Mouse (Mus musculus): ENCODE measurements around the gene Rps6kb2. TPM values are rescaled to one million over a fixed set of nuclear protein-coding genes. Genes with fewer than 3 reads are reported as not detected.
A peak's percentile ranks its signal among the peaks of the same experiment; 100 is the strongest.

Gene Rps6kb2
- polyA plus RNA-seq, 1 experiment = 17.7 TPM

- Histone ChIP-seq H3K4me1 (ENCODE audit: control insufficient read depth, insufficient read depth, insufficient read length, low read length) (peaks cover 11% of the 10 kb centered on the region), H3K27ac (replicated peaks; ENCODE audit: low read depth, low read length) (0 out of 2 replicates have a peak overlapping the region, but pooled peaks have one; percentile 4), H3K4me3 (ENCODE audit: insufficient read depth, low read depth, low read length) (no peak overlapping the region)
Observed at GRCm38 (mm10) chr19:4171393-4172290, 8.5 kb upstream of the Rps6kb2 start.

GRCm38 (mm10) chr19:4170723-4171392, 7.7 kb upstream of the Rps6kb2 start:
- Histone ChIP-seq H3K27ac (replicated peaks; ENCODE audit: low read depth, low read length) (no peak overlapping the region), H3K4me1 (ENCODE audit: control insufficient read depth, insufficient read depth, insufficient read length, low read length) (peaks cover 11% of the 10 kb centered on the region), H3K4me3 (ENCODE audit: insufficient read depth, low read depth, low read length) (no peak overlapping the region)

- Histone ChIP-seq H3K4me1 (ENCODE audit: control insufficient read depth, insufficient read depth, insufficient read length, low read length) (peaks cover 11% of the 10 kb centered on the region), H3K4me3 (ENCODE audit: insufficient read depth, low read depth, low read length) (peak overlapping the region; percentile 60), H3K27ac (replicated peaks; ENCODE audit: low read depth, low read length) (peak overlapping the region; percentile 78)
Observed at GRCm38 (mm10) chr19:4169810-4170209, 6.7 kb upstream of the Rps6kb2 start.

GRCm38 (mm10) chr19:4169378-4169784, 6.2 kb upstream of the Rps6kb2 start:
- Histone ChIP-seq H3K27ac (replicated peaks; ENCODE audit: low read depth, low read length) (peak overlapping the region; percentile 78), H3K4me3 (ENCODE audit: insufficient read depth, low read depth, low read length) (peak overlapping the region; percentile 60), H3K4me1 (ENCODE audit: control insufficient read depth, insufficient read depth, insufficient read length, low read length) (peaks cover 11% of the 10 kb centered on the region)

- Histone ChIP-seq H3K27ac (replicated peaks; ENCODE audit: low read depth, low read length) (no peak overlapping the region), H3K4me1 (ENCODE audit: control insufficient read depth, insufficient read depth, insufficient read length, low read length) (peaks cover 18% of the 10 kb centered on the region), H3K4me3 (ENCODE audit: insufficient read depth, low read depth, low read length) (no peak overlapping the region)
Observed at GRCm38 (mm10) chr19:4166678-4167476, 3.7 kb upstream of the Rps6kb2 start.

GRCm38 (mm10) chr19:4164721-4165120, 1.6 kb upstream of the Rps6kb2 start:
- H3K27ac ChIP-seq (replicated peaks; ENCODE audit: low read depth, low read length) = no peak overlapping the region
- no peak overlapping the region for H3K4me3 ChIP-seq (ENCODE audit: insufficient read depth, low read depth, low read length)
- peaks cover 7% of the 10 kb centered on the region for H3K4me1 ChIP-seq (ENCODE audit: control insufficient read depth, insufficient read depth, insufficient read length, low read length)

GRCm38 (mm10) chr19:4164100-4164499, 946 bp upstream of the Rps6kb2 start:
- Histone ChIP-seq H3K4me3 (ENCODE audit: insufficient read depth, low read depth, low read length) (no peak overlapping the region), H3K4me1 (ENCODE audit: control insufficient read depth, insufficient read depth, insufficient read length, low read length) (peaks cover 7% of the 10 kb centered on the region), H3K27ac (replicated peaks; ENCODE audit: low read depth, low read length) (no peak overlapping the region; the same call in 1 of the 2 replicates)

GRCm38 (mm10) chr19:4163543-4163887, 361 bp upstream of the Rps6kb2 start:
- Histone ChIP-seq H3K4me3 (ENCODE audit: insufficient read depth, low read depth, low read length) (peak overlapping the region; percentile 57), H3K4me1 (ENCODE audit: control insufficient read depth, insufficient read depth, insufficient read length, low read length) (peaks cover 7% of the 10 kb centered on the region), H3K27ac (replicated peaks; ENCODE audit: low read depth, low read length) (peak overlapping the region; percentile 33)

GRCm38 (mm10) chr19:4159049-4159448, 4.1 kb downstream of the Rps6kb2 start:
- H3K4me1 ChIP-seq (ENCODE audit: control insufficient read depth, insufficient read depth, insufficient read length, low read length) = peaks cover 7% of the 10 kb centered on the region
- no peak overlapping the region for H3K27ac ChIP-seq (replicated peaks; ENCODE audit: low read depth, low read length)
- no peak overlapping the region for H3K4me3 ChIP-seq (ENCODE audit: insufficient read depth, low read depth, low read length)

- H3K4me1 ChIP-seq (ENCODE audit: control insufficient read depth, insufficient read depth, insufficient read length, low read length) = peaks cover 5% of the 10 kb centered on the region
Observed at GRCm38 (mm10) chr19:4156771-4157170, 6.4 kb downstream of the Rps6kb2 start.

GRCm38 (mm10) chr19:4156073-4156579, 7.0 kb downstream of the Rps6kb2 start:
- Histone ChIP-seq H3K4me3 (ENCODE audit: insufficient read depth, low read depth, low read length) (no peak overlapping the region), H3K4me1 (ENCODE audit: control insufficient read depth, insufficient read depth, insufficient read length, low read length) (peaks cover 5% of the 10 kb centered on the region), H3K27ac (replicated peaks; ENCODE audit: low read depth, low read length) (no peak overlapping the region)

More at GRCm38 (mm10) chr19:4156771-4157170, 6.4 kb downstream of the Rps6kb2 start:
- H3K4me3 ChIP-seq (ENCODE audit: insufficient read depth, low read depth, low read length) = no peak overlapping the region
- H3K27ac ChIP-seq (replicated peaks; ENCODE audit: low read depth, low read length) = no peak overlapping the region

- Histone ChIP-seq H3K4me3 (ENCODE audit: insufficient read depth, low read depth, low read length) (no peak overlapping the region), H3K27ac (replicated peaks; ENCODE audit: low read depth, low read length) (no peak overlapping the region), H3K4me1 (ENCODE audit: control insufficient read depth, insufficient read depth, insufficient read length, low read length) (peaks cover 5% of the 10 kb centered on the region)
Observed at GRCm38 (mm10) chr19:4155223-4156072, 7.7 kb downstream of the Rps6kb2 start.

GRCm38 (mm10) chr19:4154437-4155222, 8.5 kb downstream of the Rps6kb2 start:
- 0 out of 2 replicates have a peak overlapping the region, but pooled peaks have one; percentile 2 for H3K4me3 ChIP-seq (ENCODE audit: insufficient read depth, low read depth, low read length)
- no peak overlapping the region for H3K27ac ChIP-seq (replicated peaks; ENCODE audit: low read depth, low read length)
- peaks cover 10% of the 10 kb centered on the region for H3K4me1 ChIP-seq (ENCODE audit: control insufficient read depth, insufficient read depth, insufficient read length, low read length)
